Mouse (Mus musculus): Measurements from ENCODE around the gene Zic1.

Gene Zic1

GRCm38 (mm10) chr9:91365664-91366063, at the start of gene Zic1:
Gene Zic1 (minus strand): TSS chr9:91365810.
- no peak for DNase-seq (ENCODE audit: low spot score)

- no peak for DNase-seq (ENCODE audit: low spot score)
These were observed 48.5 kb upstream of the Zic1 start for GRCm38 (mm10) chr9:91414007-91414661.

- DNase-seq (ENCODE audit: low spot score), result no peak
These were observed 44.2 kb upstream of the Zic1 start for GRCm38 (mm10) chr9:91409771-91410170.

GRCm38 (mm10) chr9:91406258-91406763, 40.7 kb upstream of the Zic1 start:
- no peak for DNase-seq (ENCODE audit: low spot score)

- no peak for DNase-seq (ENCODE audit: low spot score)
These were observed 40.2 kb upstream of the Zic1 start for GRCm38 (mm10) chr9:91405753-91406178.

GRCm38 (mm10) chr9:91404905-91405752, 39.5 kb upstream of the Zic1 start:
- no peak for DNase-seq (ENCODE audit: low spot score)

- DNase-seq (ENCODE audit: low spot score), result no peak
These were observed 38.6 kb upstream of the Zic1 start for GRCm38 (mm10) chr9:91404229-91404628.

GRCm38 (mm10) chr9:91401471-91401870, 35.9 kb upstream of the Zic1 start:
- no peak for DNase-seq (ENCODE audit: low spot score)

GRCm38 (mm10) chr9:91400482-91401093, 35.0 kb upstream of the Zic1 start:
- DNase-seq (ENCODE audit: low spot score), result no peak

GRCm38 (mm10) chr9:91399976-91400375, 34.4 kb upstream of the Zic1 start:
- DNase-seq (ENCODE audit: low spot score), result no peak

GRCm38 (mm10) chr9:91395066-91395772, 29.6 kb upstream of the Zic1 start:
- no peak for DNase-seq (ENCODE audit: low spot score)

- DNase-seq (ENCODE audit: low spot score), result no peak
These were observed 28.6 kb upstream of the Zic1 start for GRCm38 (mm10) chr9:91394211-91394646.

GRCm38 (mm10) chr9:91393376-91394068, 27.9 kb upstream of the Zic1 start:
- DNase-seq (ENCODE audit: low spot score), result no peak

GRCm38 (mm10) chr9:91388173-91388572, 22.6 kb upstream of the Zic1 start:
- no peak for DNase-seq (ENCODE audit: low spot score)

GRCm38 (mm10) chr9:91387740-91388080, 22.1 kb upstream of the Zic1 start:
- DNase-seq (ENCODE audit: low spot score), result no peak

- no peak for DNase-seq (ENCODE audit: low spot score)
These were observed 21.5 kb upstream of the Zic1 start for GRCm38 (mm10) chr9:91386891-91387739.

- no peak for DNase-seq (ENCODE audit: low spot score)
These were observed 20.9 kb upstream of the Zic1 start for GRCm38 (mm10) chr9:91386502-91386890.

GRCm38 (mm10) chr9:91385561-91386430, 20.2 kb upstream of the Zic1 start:
- DNase-seq (ENCODE audit: low spot score), result no peak

GRCm38 (mm10) chr9:91384693-91385560, 19.3 kb upstream of the Zic1 start:
- no peak for DNase-seq (ENCODE audit: low spot score)
